Mouse (Mus musculus): ENCODE results near the gene Nfia. TPM values are rescaled to one million over a fixed set of nuclear protein-coding genes. Genes with fewer than 3 reads are reported as not detected.

The Nfia gene
- polyA plus RNA-seq, 1 experiment from 2014 or later, result 26.6 TPM

- Histone ChIP-seq H3K9ac (ENCODE audit: low read depth, low read length) (peak overlapping the region; percentile 70; the same call in 1 of the 2 replicates), H3K9me3 (replicated peaks; ENCODE audit: control insufficient read depth, low read length, poor library complexity, severe bottlenecking) (no peaks in the 10 kb centered on the region), H3K36me3 (ENCODE audit: control insufficient read depth, insufficient read depth, low read length) (no peaks in the 10 kb centered on the region), H3K4me2 (ENCODE audit: low read length) (peak overlapping the region; percentile 66), H3K27ac (ENCODE audit: low read length) (peak overlapping the region; percentile 78), H3K27me3 (ENCODE audit: control insufficient read depth, insufficient read depth, low read depth, low read length) (peaks cover 27% of the 10 kb centered on the region), H3K4me1 (ENCODE audit: control insufficient read depth, insufficient read depth, low read length) (peaks cover 14% of the 10 kb centered on the region), H3K4me3 (ENCODE audit: low read depth, low read length) (peak overlapping the region; percentile 52)
- 23% methylated on average over 3 of the region's 3 CpGs for WGBS
- ATAC-seq, result no peak
Observed at GRCm38 (mm10) chr4:97758661-97759060, 13.9 kb upstream of the Nfia start.

- Histone ChIP-seq H3K4me3 (ENCODE audit: low read depth, low read length) (no peak overlapping the region), H3K27ac (ENCODE audit: low read length) (no peak overlapping the region), H3K4me2 (ENCODE audit: low read length) (no peak overlapping the region), H3K27me3 (ENCODE audit: control insufficient read depth, insufficient read depth, low read depth, low read length) (peaks cover under 1% of the 10 kb centered on the region; the same call in 1 of the 2 replicates), H3K9ac (ENCODE audit: low read depth, low read length) (no peak overlapping the region), H3K36me3 (ENCODE audit: control insufficient read depth, insufficient read depth, low read length) (no peaks in the 10 kb centered on the region), H3K9me3 (replicated peaks; ENCODE audit: control insufficient read depth, low read length, poor library complexity, severe bottlenecking) (no peaks in the 10 kb centered on the region), H3K4me1 (ENCODE audit: control insufficient read depth, insufficient read depth, low read length) (no peaks in the 10 kb centered on the region)
- WGBS, result 32% methylated on average over 4 of the region's 4 CpGs
- no peak for ATAC-seq
Observed at GRCm38 (mm10) chr4:97764616-97765015, 7.9 kb upstream of the Nfia start.

- Histone ChIP-seq H3K9me3 (replicated peaks; ENCODE audit: control insufficient read depth, low read length, poor library complexity, severe bottlenecking) (no peaks in the 10 kb centered on the region), H3K9ac (ENCODE audit: low read depth, low read length) (no peak overlapping the region), H3K27me3 (ENCODE audit: control insufficient read depth, insufficient read depth, low read depth, low read length) (no peaks in the 10 kb centered on the region), H3K4me2 (ENCODE audit: low read length) (no peak overlapping the region), H3K4me1 (ENCODE audit: control insufficient read depth, insufficient read depth, low read length) (no peaks in the 10 kb centered on the region), H3K4me3 (ENCODE audit: low read depth, low read length) (no peak overlapping the region), H3K27ac (ENCODE audit: low read length) (no peak overlapping the region), H3K36me3 (ENCODE audit: control insufficient read depth, insufficient read depth, low read length) (no peaks in the 10 kb centered on the region)
- 84% methylated on average over 4 of the region's 4 CpGs for WGBS
- no peak for ATAC-seq
Observed at GRCm38 (mm10) chr4:97765341-97766020, 7.1 kb upstream of the Nfia start.

- ATAC-seq, result no peak
- Histone ChIP-seq H3K27me3 (ENCODE audit: control insufficient read depth, insufficient read depth, low read depth, low read length) (no peaks in the 10 kb centered on the region), H3K4me3 (ENCODE audit: low read depth, low read length) (no peak overlapping the region), H3K4me1 (ENCODE audit: control insufficient read depth, insufficient read depth, low read length) (no peaks in the 10 kb centered on the region), H3K4me2 (ENCODE audit: low read length) (no peak overlapping the region), H3K9me3 (replicated peaks; ENCODE audit: control insufficient read depth, low read length, poor library complexity, severe bottlenecking) (no peaks in the 10 kb centered on the region), H3K27ac (ENCODE audit: low read length) (no peak overlapping the region), H3K36me3 (ENCODE audit: control insufficient read depth, insufficient read depth, low read length) (no peaks in the 10 kb centered on the region), H3K9ac (ENCODE audit: low read depth, low read length) (no peak overlapping the region)
- 88% methylated on average over 3 of the region's 3 CpGs for WGBS
Observed at GRCm38 (mm10) chr4:97766100-97766499, 6.4 kb upstream of the Nfia start.

- no peaks in the 10 kb centered on the region for H3K9me3 ChIP-seq (replicated peaks; ENCODE audit: control insufficient read depth, low read length, poor library complexity, severe bottlenecking)
- H3K4me1 ChIP-seq (ENCODE audit: control insufficient read depth, insufficient read depth, low read length), result no peaks in the 10 kb centered on the region; the same call in 1 of the 2 replicates
- H3K36me3 ChIP-seq (ENCODE audit: control insufficient read depth, insufficient read depth, low read length), result no peaks in the 10 kb centered on the region
- H3K27me3 ChIP-seq (ENCODE audit: control insufficient read depth, insufficient read depth, low read depth, low read length), result no peaks in the 10 kb centered on the region
- H3K9ac ChIP-seq (ENCODE audit: low read depth, low read length), result no peak overlapping the region
- 81% methylated on average over 4 of the region's 4 CpGs for WGBS
- no peak for ATAC-seq
- no peak overlapping the region for H3K27ac ChIP-seq (ENCODE audit: low read length)
- H3K4me3 ChIP-seq (ENCODE audit: low read depth, low read length), result no peak overlapping the region
- H3K4me2 ChIP-seq (ENCODE audit: low read length), result no peak overlapping the region
Observed at GRCm38 (mm10) chr4:97767025-97767424, 5.5 kb upstream of the Nfia start.

- 91% methylated on average over 5 of the region's 5 CpGs for WGBS
- no peaks in the 10 kb centered on the region for H3K27me3 ChIP-seq (ENCODE audit: control insufficient read depth, insufficient read depth, low read depth, low read length)
- no peak for ATAC-seq
- H3K9ac ChIP-seq (ENCODE audit: low read depth, low read length), result no peak overlapping the region
- no peaks in the 10 kb centered on the region; the same call in 1 of the 2 replicates for H3K4me1 ChIP-seq (ENCODE audit: control insufficient read depth, insufficient read depth, low read length)
- no peaks in the 10 kb centered on the region for H3K9me3 ChIP-seq (replicated peaks; ENCODE audit: control insufficient read depth, low read length, poor library complexity, severe bottlenecking)
- no peak overlapping the region for H3K4me3 ChIP-seq (ENCODE audit: low read depth, low read length)
- no peak overlapping the region for H3K27ac ChIP-seq (ENCODE audit: low read length)
- no peaks in the 10 kb centered on the region for H3K36me3 ChIP-seq (ENCODE audit: control insufficient read depth, insufficient read depth, low read length)
- H3K4me2 ChIP-seq (ENCODE audit: low read length), result no peak overlapping the region
Observed at GRCm38 (mm10) chr4:97767516-97767915, 5.0 kb upstream of the Nfia start.

- Histone ChIP-seq H3K9me3 (replicated peaks; ENCODE audit: control insufficient read depth, low read length, poor library complexity, severe bottlenecking) (no peaks in the 10 kb centered on the region), H3K4me1 (ENCODE audit: control insufficient read depth, insufficient read depth, low read length) (peaks cover 4% of the 10 kb centered on the region; the same call in 1 of the 2 replicates), H3K9ac (ENCODE audit: low read depth, low read length) (no peak overlapping the region), H3K4me3 (ENCODE audit: low read depth, low read length) (no peak overlapping the region), H3K4me2 (ENCODE audit: low read length) (no peak overlapping the region), H3K27me3 (ENCODE audit: control insufficient read depth, insufficient read depth, low read depth, low read length) (0 out of 2 replicates have a peak, but pooled peaks cover under 1% of the 10 kb centered on the region), H3K36me3 (ENCODE audit: control insufficient read depth, insufficient read depth, low read length) (no peaks in the 10 kb centered on the region), H3K27ac (ENCODE audit: low read length) (no peak overlapping the region)
- no peak for ATAC-seq
- WGBS, result no CpG with 5 or more reads among the region's 1 CpGs
Observed at GRCm38 (mm10) chr4:97769861-97770260, 2.7 kb upstream of the Nfia start.

GRCm38 (mm10) chr4:97771426-97771825 lies 1.1 kb upstream of the Nfia start:
- H3K9ac ChIP-seq (ENCODE audit: low read depth, low read length), result peak overlapping the region; percentile 62
- ATAC-seq, result no peak

GRCm38 (mm10) chr4:97772084-97772484 lies 450 bp upstream of the Nfia start:
- Histone ChIP-seq H3K36me3 (ENCODE audit: control insufficient read depth, insufficient read depth, low read length) (no peaks in the 10 kb centered on the region), H3K4me1 (ENCODE audit: control insufficient read depth, insufficient read depth, low read length) (peaks cover 6% of the 10 kb centered on the region; the same call in 1 of the 2 replicates), H3K4me2 (ENCODE audit: low read length) (peak overlapping the region; percentile 79), H3K9me3 (replicated peaks; ENCODE audit: control insufficient read depth, low read length, poor library complexity, severe bottlenecking) (no peaks in the 10 kb centered on the region), H3K27ac (ENCODE audit: low read length) (peak overlapping the region; percentile 82), H3K9ac (ENCODE audit: low read depth, low read length) (peak overlapping the region; percentile 62), H3K27me3 (ENCODE audit: control insufficient read depth, insufficient read depth, low read depth, low read length) (0 out of 2 replicates have a peak, but pooled peaks cover 3% of the 10 kb centered on the region), H3K4me3 (ENCODE audit: low read depth, low read length) (peak overlapping the region; percentile 54)
- under 1% methylated on average over 25 of the region's 25 CpGs for WGBS
- peak; percentile 92 for ATAC-seq

More at GRCm38 (mm10) chr4:97771426-97771825, 1.1 kb upstream of the Nfia start:
- H3K27ac ChIP-seq (ENCODE audit: low read length), result peak overlapping the region; percentile 82
- H3K36me3 ChIP-seq (ENCODE audit: control insufficient read depth, insufficient read depth, low read length), result no peaks in the 10 kb centered on the region
- H3K4me3 ChIP-seq (ENCODE audit: low read depth, low read length), result peak overlapping the region; percentile 54
- H3K4me2 ChIP-seq (ENCODE audit: low read length), result peak overlapping the region; percentile 79
- peaks cover 4% of the 10 kb centered on the region; the same call in 1 of the 2 replicates for H3K4me1 ChIP-seq (ENCODE audit: control insufficient read depth, insufficient read depth, low read length)
- WGBS, result 15% methylated on average over 5 of the region's 5 CpGs
- 0 out of 2 replicates have a peak, but pooled peaks cover 3% of the 10 kb centered on the region for H3K27me3 ChIP-seq (ENCODE audit: control insufficient read depth, insufficient read depth, low read depth, low read length)
- no peaks in the 10 kb centered on the region for H3K9me3 ChIP-seq (replicated peaks; ENCODE audit: control insufficient read depth, low read length, poor library complexity, severe bottlenecking)

Measured in midbrain, embryonic 16.5 days (tissue).